Mouse (Mus musculus) kidney, embryonic 16.5 days (tissue): ENCODE data around the gene Bahcc1. TPM values are rescaled to one million over a fixed set of nuclear protein-coding genes. Genes with fewer than 3 reads are reported as not detected.

Source experiments
- ATAC-seq: fragments of 200-750 bp; cut with Nextera tagmentation; 2 replicates; pipeline ENCODE4 v1.8.0; 2017; ENCODE audit warnings: moderate TSS enrichment; ENCODE audit not compliant: low FRiP score, low TSS enrichment
- H3K27ac ChIP-seq: fragments of 300-500 bp; sonication (generic); 2 replicates; pipeline ENCODE4 v1.5.1; 2014; ENCODE audit warnings: low read length
- H3K27me3 ChIP-seq: fragments of 300-500 bp; sonication (generic); 2 replicates; pipeline ENCODE4 v1.6.1; 2014; ENCODE audit warnings: low read length, control low read depth, mixed read lengths; ENCODE audit not compliant: insufficient read depth
- H3K36me3 ChIP-seq: fragments of 300-500 bp; sonication (generic); 2 replicates; pipeline ENCODE4 v1.6.1; 2014; ENCODE audit warnings: low read length, control low read depth, mixed read lengths; ENCODE audit not compliant: insufficient read depth
- H3K4me1 ChIP-seq: fragments of 300-500 bp; sonication (generic); 2 replicates; pipeline ENCODE4 v1.6.1; 2014; ENCODE audit warnings: low read length, control low read depth, mixed read lengths; ENCODE audit not compliant: insufficient read depth
- H3K4me2 ChIP-seq: fragments of 300-500 bp; sonication (generic); replicated peaks from 2 replicates; pipeline ENCODE4 v1.6.1; 2014; ENCODE audit warnings: low read depth, low read length
- H3K4me3 ChIP-seq: fragments of 300-500 bp; sonication (generic); 2 replicates; pipeline ENCODE4 v1.5.1; 2014; ENCODE audit warnings: mild to moderate bottlenecking, low read length
- H3K9ac ChIP-seq: fragments of 300-500 bp; sonication (generic); replicated peaks from 2 replicates; pipeline ENCODE4 v1.6.1; 2014; ENCODE audit warnings: low read length
- H3K9me3 ChIP-seq: fragments of 300-500 bp; sonication (generic); 2 replicates; pipeline ENCODE4 v1.6.1; 2016; ENCODE audit warnings: low read length, control low read depth
- WGBS: fragments of 180-500 bp; shearing (Covaris S2); extraction: QIAGEN DNeasy Blood & Tissue Kit; methylation state at CpG from one replicate; pipeline ENCODE4 v1.1.7; 2014; 5-methylcytosine and 5-hydroxymethylcytosine counted together
- polyA plus RNA-seq: library from polyadenylated mRNA; unstranded; fragments of >200 nt; fragmentation: Nextera tagmentation; extraction: Ambion mirVana; gene quantifications from 2 replicates; pipeline ENCODE4 v1.2.1, GENCODE M21; 2015

The Bahcc1 gene
- polyA plus RNA-seq, result 13.2 and 14.2 TPM in 2 replicates

- Histone ChIP-seq H3K27me3 (no peaks in the 10 kb centered on the region), H3K9ac (peak within 1 kb of the TSS; percentile 99), H3K9me3 (no peaks in the 10 kb centered on the region), H3K4me3 (peak within 1 kb of the TSS; percentile 96), H3K36me3 (no peaks in the 10 kb centered on the region), H3K4me2 (peak within 1 kb of the TSS; percentile 88), H3K4me1 (peaks cover 31% of the 10 kb centered on the region), H3K27ac (peak within 1 kb of the TSS; percentile 85)
- 1% methylated on average over 36 of the region's 36 CpGs for WGBS
- ATAC-seq, result peak; percentile 95
Observed at GRCm38 (mm10) chr11:120232230-120233097, at the start of gene Bahcc1. Bahcc1 (plus strand) TSS chr11:120232947.

DNA sequence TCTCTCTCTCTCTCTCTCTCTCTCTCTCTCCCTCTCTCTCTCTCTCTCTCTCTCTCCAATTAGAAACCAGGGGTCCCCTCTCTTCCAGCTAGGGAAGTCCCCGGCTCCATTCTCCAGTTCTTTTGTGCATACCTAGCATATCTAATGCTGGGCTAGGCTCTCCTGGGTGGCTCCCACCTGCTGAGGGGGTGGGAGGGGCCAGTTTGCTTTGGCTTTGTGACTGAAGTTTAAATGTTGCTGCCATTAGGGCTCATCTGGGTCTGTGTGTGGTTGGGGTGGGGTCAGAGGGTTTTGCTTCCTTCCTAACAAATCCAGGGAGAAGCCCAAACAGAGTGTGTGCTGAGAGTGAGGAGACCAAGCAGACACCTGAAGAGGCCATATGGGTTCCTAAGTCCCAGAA, 49.6 kb upstream of the Bahcc1 start:
- Histone ChIP-seq H3K4me3 (no peak overlapping the region), H3K27me3 (no peaks in the 10 kb centered on the region), H3K4me1 (peaks cover 62% of the 10 kb centered on the region), H3K9me3 (no peaks in the 10 kb centered on the region), H3K36me3 (no peaks in the 10 kb centered on the region), H3K9ac (no peak overlapping the region), H3K27ac (peak overlapping the region; percentile 99), H3K4me2 (peak overlapping the region; percentile 94; the same call in 1 of the 2 replicates)
- 47% methylated on average over 1 of the region's 1 CpGs for WGBS
- ATAC-seq, result no peak

DNA sequence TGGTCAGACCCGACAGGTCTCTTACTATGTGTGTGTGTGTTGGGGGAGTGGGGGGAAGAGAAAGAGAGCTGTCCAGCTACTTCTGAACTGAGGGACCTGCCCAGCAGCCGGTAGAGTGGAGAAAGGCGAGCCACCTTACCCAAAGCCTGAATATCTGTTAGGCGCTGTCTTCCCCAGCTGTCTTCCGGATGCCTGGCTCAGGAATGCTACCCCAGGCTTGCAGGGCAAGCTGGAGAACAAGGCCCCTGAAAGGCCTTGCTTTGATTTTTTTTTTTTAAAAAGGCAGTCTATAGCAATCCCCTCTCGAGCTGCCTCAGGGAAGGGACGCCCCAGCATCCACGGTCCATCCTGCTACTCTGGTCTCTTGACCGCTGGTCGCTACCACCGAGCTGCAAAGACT, 49.0 kb upstream of the Bahcc1 start:
- no peak overlapping the region for H3K4me3 ChIP-seq
- peak overlapping the region; percentile 99; the same call in 1 of the 2 replicates for H3K9ac ChIP-seq
- peak overlapping the region; percentile 99 for H3K27ac ChIP-seq
- H3K27me3 ChIP-seq, result no peaks in the 10 kb centered on the region
- peak overlapping the region; percentile 94 for H3K4me2 ChIP-seq
- no peak for ATAC-seq
- 34% methylated on average over 11 of the region's 11 CpGs for WGBS
- no peaks in the 10 kb centered on the region for H3K36me3 ChIP-seq
- peaks cover 62% of the 10 kb centered on the region for H3K4me1 ChIP-seq
- H3K9me3 ChIP-seq, result no peaks in the 10 kb centered on the region

DNA sequence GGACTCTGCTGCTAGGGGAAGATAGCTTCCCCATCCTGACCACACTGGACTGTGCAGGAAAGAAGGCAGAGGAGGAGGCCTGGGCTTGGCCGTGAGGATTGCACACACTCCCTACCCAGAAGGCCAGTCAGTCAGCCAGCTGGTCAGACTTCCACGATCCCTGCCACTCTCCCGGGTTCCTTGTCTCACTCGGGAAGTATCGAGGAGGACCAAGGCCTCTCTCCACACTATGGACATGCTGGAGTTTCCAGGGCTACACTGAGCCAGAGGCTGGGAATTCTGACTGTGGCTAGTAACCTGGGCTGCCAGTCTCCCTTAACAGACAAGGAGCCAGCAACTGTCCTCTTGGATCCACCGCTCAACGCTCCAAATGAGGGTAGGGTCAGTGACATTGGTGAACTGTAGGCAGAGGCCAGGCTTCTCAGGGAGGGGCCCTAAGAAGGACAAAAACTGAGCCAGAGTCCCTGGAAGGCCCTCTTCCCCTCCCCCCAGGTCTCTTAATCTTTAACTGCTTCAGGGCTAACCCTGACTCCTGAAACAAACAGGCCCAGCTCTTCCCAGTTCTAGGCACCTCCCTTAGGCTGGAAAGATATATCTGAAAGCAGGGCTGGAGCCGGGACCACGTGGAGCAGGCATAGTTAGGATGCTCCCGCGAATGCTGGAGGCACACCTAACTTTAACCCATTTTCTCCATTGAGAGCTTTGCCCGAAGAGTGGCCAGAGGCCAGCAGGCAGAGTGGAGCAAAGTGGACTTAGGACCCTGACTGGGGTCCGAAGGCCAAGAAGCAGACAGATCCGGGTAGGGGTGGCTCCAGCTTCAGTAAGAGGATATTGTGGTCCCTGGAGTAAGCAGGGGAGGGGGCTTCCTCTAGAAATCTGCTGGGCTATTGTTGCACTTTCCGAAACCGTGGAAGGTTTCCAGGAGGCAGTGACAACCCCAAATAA, 48.1 kb upstream of the Bahcc1 start:
- 12% methylated on average over 16 of the region's 16 CpGs for WGBS
- Histone ChIP-seq H3K36me3 (no peaks in the 10 kb centered on the region), H3K4me3 (peak overlapping the region; percentile 96), H3K27me3 (no peaks in the 10 kb centered on the region), H3K9ac (peak overlapping the region; percentile 99), H3K4me2 (peak overlapping the region; percentile 94), H3K27ac (peak overlapping the region; percentile 99), H3K9me3 (no peaks in the 10 kb centered on the region), H3K4me1 (peaks cover 57% of the 10 kb centered on the region)
- ATAC-seq, result peak; percentile 73

DNA sequence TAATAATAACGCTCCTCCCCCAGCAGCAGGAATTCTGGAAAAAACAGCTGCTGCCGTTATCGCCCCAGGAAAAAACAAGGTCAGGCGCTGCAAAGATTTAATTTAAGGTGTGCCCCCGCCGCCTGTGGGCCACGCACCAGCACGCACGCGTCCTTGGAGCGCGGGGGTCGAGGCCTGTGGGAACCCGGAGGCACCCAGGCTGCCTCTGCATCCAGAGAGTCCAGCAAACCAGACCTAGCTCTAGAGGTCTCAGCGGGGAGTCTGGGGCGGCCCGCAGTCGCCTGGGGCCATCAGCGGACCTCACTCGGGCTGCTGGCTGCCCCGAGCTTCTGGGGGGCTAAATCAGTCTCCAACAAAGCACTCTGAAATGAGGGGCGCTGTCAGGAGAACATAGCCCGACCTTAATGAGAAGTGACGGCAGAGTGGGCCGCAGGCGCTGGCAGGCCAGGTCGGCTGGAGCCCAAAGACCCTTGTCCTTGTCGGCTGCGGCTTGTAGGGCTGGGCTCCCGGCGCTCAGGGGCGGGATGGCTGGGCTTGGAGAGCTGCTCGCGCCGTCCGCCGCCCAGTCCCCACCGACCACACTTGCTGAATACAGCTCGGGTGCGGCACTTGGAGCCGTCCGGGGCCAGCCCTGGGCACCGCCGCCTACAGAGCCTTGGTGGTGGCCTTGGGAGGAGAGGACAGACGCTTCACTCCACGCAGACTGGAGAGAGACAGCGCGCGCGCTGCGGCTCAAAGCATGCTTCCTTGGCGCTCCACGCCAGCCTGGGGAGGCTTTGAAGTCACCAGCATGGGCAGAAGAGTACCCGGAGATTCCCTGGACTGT, 47.2 kb upstream of the Bahcc1 start:
- no peaks in the 10 kb centered on the region for H3K27me3 ChIP-seq
- H3K4me1 ChIP-seq, result peaks cover 60% of the 10 kb centered on the region
- H3K36me3 ChIP-seq, result no peaks in the 10 kb centered on the region
- WGBS, result 1% methylated on average over 54 of the region's 54 CpGs
- H3K4me2 ChIP-seq, result peak overlapping the region; percentile 94
- H3K9me3 ChIP-seq, result no peaks in the 10 kb centered on the region
- peak overlapping the region; percentile 99 for H3K9ac ChIP-seq
- H3K27ac ChIP-seq, result peak overlapping the region; percentile 99
- no peak for ATAC-seq
- H3K4me3 ChIP-seq, result peak overlapping the region; percentile 96

GRCm38 (mm10) chr11:120186145-120186740, 46.5 kb upstream of the Bahcc1 start:
- 6% methylated on average over 18 of the region's 18 CpGs for WGBS
- H3K4me1 ChIP-seq, result peaks cover 67% of the 10 kb centered on the region

GRCm38 (mm10) chr11:120186821-120187235, 45.9 kb upstream of the Bahcc1 start:
- H3K36me3 ChIP-seq, result no peaks in the 10 kb centered on the region
- ATAC-seq, result no peak
- peak overlapping the region; percentile 96 for H3K4me3 ChIP-seq
- no peaks in the 10 kb centered on the region for H3K9me3 ChIP-seq
- H3K27me3 ChIP-seq, result no peaks in the 10 kb centered on the region
- WGBS, result 2% methylated on average over 20 of the region's 20 CpGs
- H3K27ac ChIP-seq, result peak overlapping the region; percentile 99
- peaks cover 70% of the 10 kb centered on the region for H3K4me1 ChIP-seq
- H3K9ac ChIP-seq, result peak overlapping the region; percentile 99
- peak overlapping the region; percentile 94 for H3K4me2 ChIP-seq

More at GRCm38 (mm10) chr11:120186145-120186740, 46.5 kb upstream of the Bahcc1 start:
- Histone ChIP-seq H3K27me3 (no peaks in the 10 kb centered on the region), H3K4me2 (peak overlapping the region; percentile 94), H3K36me3 (no peaks in the 10 kb centered on the region), H3K9ac (peak overlapping the region; percentile 99), H3K27ac (peak overlapping the region; percentile 99), H3K9me3 (no peaks in the 10 kb centered on the region), H3K4me3 (peak overlapping the region; percentile 96)
- no peak for ATAC-seq

GRCm38 (mm10) chr11:120187236-120188101, 45.3 kb upstream of the Bahcc1 start:
- Histone ChIP-seq H3K9ac (peak overlapping the region; percentile 99), H3K4me2 (peak overlapping the region; percentile 94), H3K27me3 (no peaks in the 10 kb centered on the region), H3K9me3 (no peaks in the 10 kb centered on the region), H3K4me3 (peak overlapping the region; percentile 96), H3K36me3 (no peaks in the 10 kb centered on the region), H3K27ac (peak overlapping the region; percentile 99), H3K4me1 (peaks cover 65% of the 10 kb centered on the region)
- no peak for ATAC-seq
- WGBS, result 0% methylated on average over 43 of the region's 43 CpGs
